In the genomic region with DNA sequence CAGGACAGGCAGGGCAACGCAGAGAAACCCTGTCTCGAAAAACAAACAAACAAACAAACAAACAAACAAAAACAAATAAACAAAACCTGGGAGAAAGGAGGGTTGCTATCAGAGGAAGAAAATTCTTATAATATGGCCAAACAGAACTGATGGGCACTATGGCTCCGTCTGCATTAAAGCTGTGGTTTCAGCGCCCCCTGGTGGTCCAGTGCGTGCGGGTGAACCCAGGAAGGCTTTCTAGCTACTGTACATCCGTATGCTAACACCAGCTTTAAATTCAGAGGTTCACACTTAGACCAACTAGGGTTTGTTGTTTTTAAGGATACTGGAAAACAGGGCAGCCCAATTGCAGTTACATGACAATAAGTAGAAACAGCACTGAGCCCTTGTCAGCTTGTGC, we compare ENCODE assay signal across 9 mouse cellular contexts. TPM values are rescaled to one million over a fixed set of nuclear protein-coding genes. Genes with fewer than 3 reads are reported as not detected.
DNase-seq lines count a peak whose midpoint lies in the region; ATAC-seq and TF ChIP-seq lines count a peak whose summit lies in the region.
"Had no signal": no experiment of that assay in that cellular context is flagged by ENCODE, and none has a peak within 500 bp of the region (broad histone marks: within the 10 kb centered on the region; RNA-seq: fewer than 3 reads in every experiment).

No protein-coding gene starts in this region.

- peak; percentile 80 for DNase-seq in kidney, adult 2 months
- peak; percentile 94 to 96 for DNase-seq in cerebellum, postnatal 10 days
- peak; percentile 82 for DNase-seq in gastrocnemius, adult 18-20 months (ENCODE audit: low spot score)
- peak; percentile 80 for DNase-seq in kidney, adult 9 months
- DNase-seq in liver, adult 2 months (ENCODE audit: extremely low read depth, low read depth, low spot score): peak; percentile 31
- peak; percentile 77 for DNase-seq in neural tube, embryonic 10.5 days (ENCODE audit: extremely low spot score, low spot score)
- peak; percentile 79 for DNase-seq in splenic B cell, adult 2 months (ENCODE audit: low read depth, low spot score)

- no peak overlapping the region for H3K4me2 ChIP-seq in kidney, embryonic 15.5 days
- H3K4me2 ChIP-seq: embryonic facial prominence, embryonic 12.5 days had no signal

- H3K79me2 ChIP-seq in liver, adult 2 months (ENCODE audit: control insufficient read depth, insufficient read depth, low read length): no peaks in the 10 kb centered on the region

- no peaks in the 10 kb centered on the region for H3K9me3 ChIP-seq in kidney, embryonic 15.5 days (replicated peaks)
- H3K9me3 ChIP-seq: embryonic facial prominence, embryonic 12.5 days had no signal

- no peak for TF ChIP-seq POLR2A in kidney, adult 2 months (IDR thresholded peaks at IDR 0.05; ENCODE audit: low read depth, low read length)
- TF ChIP-seq POLR2A in liver, adult 2 months (IDR thresholded peaks at IDR 0.05; ENCODE audit: extremely low read depth, insufficient read depth, low read length): no peak

- H3K9ac ChIP-seq in kidney, embryonic 15.5 days: no peak overlapping the region
- H3K9ac ChIP-seq in liver, adult 2 months (ENCODE audit: low read depth, low read length): no peak overlapping the region
- H3K9ac ChIP-seq: embryonic facial prominence, embryonic 12.5 days had no signal

- H3K4me1 ChIP-seq in kidney, adult 2 months (ENCODE audit: control insufficient read depth, insufficient read depth, low read length): no peaks in the 10 kb centered on the region
- no peaks in the 10 kb centered on the region for H3K4me1 ChIP-seq in kidney, embryonic 15.5 days
- no peaks in the 10 kb centered on the region for H3K4me1 ChIP-seq in liver, adult 2 months (ENCODE audit: control insufficient read depth, insufficient read depth, low read length)
- H3K4me1 ChIP-seq: embryonic facial prominence, embryonic 12.5 days had no signal

- H3K36me3 ChIP-seq in kidney, adult 2 months (ENCODE audit: control insufficient read depth, insufficient read depth, low read length): 0 out of 2 replicates have a peak, but pooled peaks cover 2% of the 10 kb centered on the region
- peaks cover 77% of the 10 kb centered on the region for H3K36me3 ChIP-seq in kidney, embryonic 15.5 days
- H3K36me3 ChIP-seq in liver, adult 2 months (ENCODE audit: control insufficient read depth, insufficient read depth, low read length): peaks cover 24% of the 10 kb centered on the region
- peaks cover 12% of the 10 kb centered on the region for H3K36me3 ChIP-seq in splenic B cell, adult 2 months (ENCODE audit: control insufficient read depth, insufficient read depth, low read length, poor library complexity, severe bottlenecking)

- peak; percentile 82 for TF ChIP-seq CTCF in kidney, adult 2 months (conservative IDR thresholded peaks at IDR 0.05; ENCODE audit: insufficient read depth, insufficient read length, low read depth, low read length)
- TF ChIP-seq CTCF in liver, adult 2 months (IDR thresholded peaks at IDR 0.05; ENCODE audit: low read depth, low read length): peak; percentile 93

- no peaks in the 10 kb centered on the region for H3K27me3 ChIP-seq in kidney, adult 2 months (replicated peaks; ENCODE audit: control insufficient read depth, insufficient read depth, low read length)
- H3K27me3 ChIP-seq in kidney, embryonic 15.5 days: no peaks in the 10 kb centered on the region
- H3K27me3 ChIP-seq in liver, adult 2 months (ENCODE audit: control insufficient read depth, insufficient read depth, low read length): no peaks in the 10 kb centered on the region
- H3K27me3 ChIP-seq in splenic B cell, adult 2 months (ENCODE audit: control insufficient read depth, insufficient read depth, low read length, poor library complexity, severe bottlenecking): no peaks in the 10 kb centered on the region
- H3K27me3 ChIP-seq: embryonic facial prominence, embryonic 12.5 days had no signal

- no peak overlapping the region for H3K27ac ChIP-seq in kidney, adult 2 months (ENCODE audit: insufficient read depth, low read depth, low read length)
- no peak overlapping the region for H3K27ac ChIP-seq in kidney, embryonic 15.5 days
- H3K27ac ChIP-seq in liver, adult 2 months (replicated peaks; ENCODE audit: insufficient read depth, low read depth, low read length): no peak overlapping the region
- H3K27ac ChIP-seq: embryonic facial prominence, embryonic 12.5 days had no signal

- no peak overlapping the region for H3K4me3 ChIP-seq in kidney, adult 2 months (ENCODE audit: insufficient read depth, low read depth, low read length)
- no peak overlapping the region for H3K4me3 ChIP-seq in kidney, embryonic 15.5 days (replicated peaks)
- H3K4me3 ChIP-seq in liver, adult 2 months (ENCODE audit: insufficient read depth, low read depth, low read length): no peak overlapping the region
- H3K4me3 ChIP-seq: embryonic facial prominence, embryonic 12.5 days had no signal

- 34% methylated on average over 7 of the region's 7 CpGs for WGBS in kidney, adult 2 months
- 45% methylated on average over 7 of the region's 7 CpGs for WGBS in kidney, embryonic 15.5 days
- 39% methylated on average over 7 of the region's 7 CpGs for WGBS in liver, adult 2 months

- ATAC-seq in kidney, embryonic 15.5 days (replicated peaks; ENCODE audit: low FRiP score): no peak

RNA-seq across cellular contexts. Expression of a gene that starts 12.2 kb away (rescaled TPM):
- 9.0 and 12.8 TPM in 2 replicates for polyA plus RNA-seq in kidney, adult 2 months (2012; rRNA removed)
- polyA plus RNA-seq in kidney, embryonic 15.5 days (2015; fragmentation: Nextera tagmentation; extraction: Ambion mirVana): 82.9 and 87.4 TPM in 2 replicates
- total RNA-seq in gastrocnemius, adult 18-20 months (2021): 10 to 100 TPM; 52.5 to 63.0 TPM
- total RNA-seq in liver, adult 2 months (2014; rRNA removed): 18.5 and 19.6 TPM in 2 replicates
- polyA plus RNA-seq in liver, adult 2 months (2012; rRNA removed): 10.4 and 11.6 TPM in 2 replicates

RNA-seq across cellular contexts. Expression of a gene that starts 59.2 kb away (rescaled TPM):
- 23.8 and 26.7 TPM in 2 replicates for polyA plus RNA-seq in kidney, adult 2 months (2012; rRNA removed)
- 60.5 and 62.8 TPM in 2 replicates for polyA plus RNA-seq in kidney, embryonic 15.5 days (2015; fragmentation: Nextera tagmentation; extraction: Ambion mirVana)
- 100 to 1,000 TPM; 170 to 210 TPM for total RNA-seq in gastrocnemius, adult 18-20 months (2021)
- 5.3 and 6.2 TPM in 2 replicates for total RNA-seq in liver, adult 2 months (2014; rRNA removed)
- polyA plus RNA-seq in liver, adult 2 months (2012; rRNA removed): 8.0 and 9.5 TPM in 2 replicates

Comparison
In these comparisons a context has a peak if more than half of its experiments do, and no peak if none do; other contexts are left out.
1. DNase-seq: peak in every context shown above with its lines; median percentile 95 in cerebellum, postnatal 10 days; 82 in gastrocnemius, adult 18-20 months; 80 in kidney, adult 2 months; 80 in kidney, adult 9 months; 79 in splenic B cell, adult 2 months; 77 in neural tube, embryonic 10.5 days; 31 in liver, adult 2 months.